Comparison of ENCODE assay signal across 28 mouse cellular contexts in the genomic region with DNA sequence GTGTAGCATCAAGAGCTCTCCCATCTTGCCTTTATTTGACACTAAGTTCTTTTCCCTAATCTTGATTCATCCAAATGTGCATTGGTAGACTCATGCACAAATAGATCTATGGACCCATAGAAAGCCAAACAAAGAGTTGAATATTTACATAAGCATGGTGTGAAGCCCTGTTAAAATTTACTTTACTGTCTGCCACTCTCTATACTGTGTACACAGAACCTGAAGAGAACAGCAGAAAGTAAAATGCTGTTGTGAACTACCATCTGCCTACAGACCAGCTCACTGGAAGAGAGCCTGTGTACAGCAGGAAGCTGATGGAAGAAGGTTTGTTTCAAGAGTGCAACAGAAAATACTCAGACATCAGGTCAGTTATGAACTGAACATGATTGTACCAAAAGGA.
DNase-seq lines count a peak whose midpoint lies in the region; ATAC-seq and TF ChIP-seq lines count a peak whose summit lies in the region.
"Had no signal": no experiment of that assay in that cellular context is flagged by ENCODE, and none has a peak within 500 bp of the region (broad histone marks: within the 10 kb centered on the region; RNA-seq: fewer than 3 reads in every experiment).

No protein-coding gene starts in this region.

- no peak overlapping the region for H3K4me3 ChIP-seq in liver, embryonic 13.5 days (replicated peaks)
- H3K4me3 ChIP-seq in liver, embryonic 15.5 days (replicated peaks), result no peak overlapping the region
- H3K4me3 ChIP-seq in liver, embryonic 11.5 days (ENCODE audit: low read depth, low read length), result no peak overlapping the region
- no peak overlapping the region for H3K4me3 ChIP-seq in lung, embryonic 14.5 days (ENCODE audit: low read depth, low read length)
- no peak overlapping the region for H3K4me3 ChIP-seq in stomach, embryonic 15.5 days (replicated peaks)
- no peak overlapping the region for H3K4me3 ChIP-seq in stomach, postnatal 0 days (ENCODE audit: low read depth, low read length)
- H3K4me3 ChIP-seq: embryonic facial prominence, embryonic 13.5 days; embryonic facial prominence, embryonic 15.5 days; erythroblast, embryonic 14.5 days; forebrain, embryonic 10.5 days; forebrain, embryonic 12.5 days had no signal

- H3K4me1 ChIP-seq in liver, embryonic 13.5 days (replicated peaks), result no peaks in the 10 kb centered on the region
- H3K4me1 ChIP-seq in liver, embryonic 15.5 days (replicated peaks), result no peaks in the 10 kb centered on the region
- no peaks in the 10 kb centered on the region for H3K4me1 ChIP-seq in liver, embryonic 11.5 days (replicated peaks; ENCODE audit: control insufficient read depth, insufficient read depth, low read length)
- H3K4me1 ChIP-seq in lung, embryonic 14.5 days (ENCODE audit: insufficient read depth), result no peaks in the 10 kb centered on the region
- H3K4me1 ChIP-seq in stomach, embryonic 15.5 days, result no peaks in the 10 kb centered on the region
- H3K4me1 ChIP-seq in stomach, postnatal 0 days (replicated peaks; ENCODE audit: control insufficient read depth, insufficient read depth), result no peaks in the 10 kb centered on the region
- H3K4me1 ChIP-seq: embryonic facial prominence, embryonic 13.5 days; embryonic facial prominence, embryonic 15.5 days; forebrain, embryonic 10.5 days; forebrain, embryonic 12.5 days had no signal

- peak; percentile 34; the same call in 1 of the 2 replicates for ATAC-seq in liver, embryonic 13.5 days (ENCODE audit: low read depth)
- ATAC-seq in liver, embryonic 15.5 days (ENCODE audit: insufficient read depth), result peak; percentile 31; the same call in 1 of the 2 replicates
- ATAC-seq in liver, embryonic 11.5 days (replicated peaks; ENCODE audit: low FRiP score), result no peak
- ATAC-seq in lung, embryonic 14.5 days (ENCODE audit: insufficient read depth), result peak; percentile 47; the same call in 1 of the 2 replicates
- ATAC-seq in stomach, embryonic 15.5 days (ENCODE audit: insufficient read depth, low FRiP score, low read depth), result peak; percentile 47; the same call in 1 of the 2 replicates
- no peak for ATAC-seq in stomach, postnatal 0 days (ENCODE audit: low FRiP score, low TSS enrichment)
- ATAC-seq: CD4-positive, CD25-positive, alpha-beta regulatory T cell, adult 4 months; forebrain, embryonic 14.5 days had no signal

- H3K36me3 ChIP-seq in liver, embryonic 13.5 days, result no peaks in the 10 kb centered on the region
- no peaks in the 10 kb centered on the region for H3K36me3 ChIP-seq in liver, embryonic 15.5 days (replicated peaks)
- H3K36me3 ChIP-seq in liver, embryonic 11.5 days (ENCODE audit: control insufficient read depth, insufficient read depth, low read length), result no peaks in the 10 kb centered on the region
- H3K36me3 ChIP-seq in lung, embryonic 14.5 days (ENCODE audit: insufficient read depth), result no peaks in the 10 kb centered on the region
- no peaks in the 10 kb centered on the region for H3K36me3 ChIP-seq in stomach, embryonic 15.5 days
- no peaks in the 10 kb centered on the region for H3K36me3 ChIP-seq in stomach, postnatal 0 days (ENCODE audit: control insufficient read depth, insufficient read depth, low read length)
- H3K36me3 ChIP-seq: embryonic facial prominence, embryonic 13.5 days; embryonic facial prominence, embryonic 15.5 days; forebrain, embryonic 10.5 days; forebrain, embryonic 12.5 days; G1E had no signal

- no peak for DNase-seq in liver, embryonic 13.5 days
- DNase-seq in liver, result no peak
- DNase-seq in liver, embryonic 11.5 days (ENCODE audit: low spot score), result no peak
- no peak for DNase-seq in lung, embryonic 14.5 days
- no peak for DNase-seq in lung, adult 18-20 months
- DNase-seq in stomach, postnatal 0 days (ENCODE audit: low spot score), result no peak
- DNase-seq: adrenal gland, adult 2 months; adrenal gland, postnatal 10 days; adrenal gland, postnatal 25 days; B cell, adult 2 months; cerebellum, adult 11 months; cerebellum, adult 18-20 months; cerebellum, adult 8-10 months; cerebellum, adult 9-11 months; cerebellum, postnatal 14 days; cerebellum, postnatal 36 days; embryo, embryonic 11 days had no signal

- no peak overlapping the region for H3K9ac ChIP-seq in liver, embryonic 13.5 days
- H3K9ac ChIP-seq in liver, embryonic 15.5 days, result no peak overlapping the region
- H3K9ac ChIP-seq in liver, embryonic 11.5 days (ENCODE audit: low read depth, low read length), result no peak overlapping the region
- no peak overlapping the region for H3K9ac ChIP-seq in lung, embryonic 14.5 days
- H3K9ac ChIP-seq in stomach, embryonic 15.5 days, result no peak overlapping the region
- no peak overlapping the region for H3K9ac ChIP-seq in stomach, postnatal 0 days (ENCODE audit: low read length)
- H3K9ac ChIP-seq: embryonic facial prominence, embryonic 13.5 days; embryonic facial prominence, embryonic 15.5 days; forebrain, embryonic 12.5 days had no signal

- H3K27ac ChIP-seq in liver, embryonic 13.5 days, result no peak overlapping the region
- no peak overlapping the region for H3K27ac ChIP-seq in liver, embryonic 15.5 days (replicated peaks)
- no peak overlapping the region for H3K27ac ChIP-seq in liver, embryonic 11.5 days (ENCODE audit: low read depth, low read length)
- H3K27ac ChIP-seq in lung, embryonic 14.5 days (ENCODE audit: low read depth), result no peak overlapping the region
- H3K27ac ChIP-seq in stomach, embryonic 15.5 days, result no peak overlapping the region
- no peak overlapping the region for H3K27ac ChIP-seq in stomach, postnatal 0 days (replicated peaks)
- H3K27ac ChIP-seq: embryonic facial prominence, embryonic 13.5 days; embryonic facial prominence, embryonic 15.5 days; forebrain, embryonic 10.5 days; forebrain, embryonic 12.5 days had no signal

- no peak for TF ChIP-seq CTCF in lung, embryonic 14.5 days (IDR thresholded peaks at IDR 0.05; ENCODE audit: low read depth)
- TF ChIP-seq CTCF in stomach, postnatal 0 days (IDR thresholded peaks at IDR 0.05; ENCODE audit: low read depth), result no peak

- no peaks in the 10 kb centered on the region for H3K27me3 ChIP-seq in liver, embryonic 13.5 days
- no peaks in the 10 kb centered on the region for H3K27me3 ChIP-seq in liver, embryonic 15.5 days
- H3K27me3 ChIP-seq in liver, embryonic 11.5 days (replicated peaks; ENCODE audit: control insufficient read depth, insufficient read depth, low read length), result no peaks in the 10 kb centered on the region
- no peaks in the 10 kb centered on the region for H3K27me3 ChIP-seq in lung, embryonic 14.5 days (ENCODE audit: insufficient read depth, low read length)
- no peaks in the 10 kb centered on the region for H3K27me3 ChIP-seq in stomach, embryonic 15.5 days (replicated peaks)
- no peaks in the 10 kb centered on the region for H3K27me3 ChIP-seq in stomach, postnatal 0 days (ENCODE audit: control insufficient read depth, insufficient read depth, low read length)
- H3K27me3 ChIP-seq: CH12.LX; embryonic facial prominence, embryonic 13.5 days; embryonic facial prominence, embryonic 15.5 days; forebrain, embryonic 12.5 days had no signal

- no peaks in the 10 kb centered on the region for H3K9me3 ChIP-seq in liver, embryonic 13.5 days (replicated peaks)
- no peaks in the 10 kb centered on the region for H3K9me3 ChIP-seq in liver, embryonic 15.5 days (replicated peaks)
- H3K9me3 ChIP-seq in liver, embryonic 11.5 days (ENCODE audit: control insufficient read depth, low read length), result no peaks in the 10 kb centered on the region
- no peaks in the 10 kb centered on the region; the same call in 1 of the 2 replicates for H3K9me3 ChIP-seq in lung, embryonic 14.5 days (ENCODE audit: low read depth, low read length)
- H3K9me3 ChIP-seq in stomach, embryonic 15.5 days, result no peaks in the 10 kb centered on the region
- no peaks in the 10 kb centered on the region for H3K9me3 ChIP-seq in stomach, postnatal 0 days (ENCODE audit: control insufficient read depth, low read length)
- H3K9me3 ChIP-seq: embryonic facial prominence, embryonic 13.5 days; embryonic facial prominence, embryonic 15.5 days; forebrain, embryonic 10.5 days; forebrain, embryonic 12.5 days; G1E had no signal

- TF ChIP-seq EP300 in stomach, postnatal 0 days (optimal IDR thresholded peaks at IDR 0.05), result no peak

- H3K4me2 ChIP-seq in liver, embryonic 13.5 days, result no peak overlapping the region
- H3K4me2 ChIP-seq in liver, embryonic 15.5 days, result no peak overlapping the region
- H3K4me2 ChIP-seq in liver, embryonic 11.5 days, result no peak overlapping the region
- no peak overlapping the region for H3K4me2 ChIP-seq in lung, embryonic 14.5 days
- H3K4me2 ChIP-seq in stomach, embryonic 15.5 days, result no peak overlapping the region
- H3K4me2 ChIP-seq in stomach, postnatal 0 days (replicated peaks; ENCODE audit: low read depth), result no peak overlapping the region
- H3K4me2 ChIP-seq: embryonic facial prominence, embryonic 13.5 days; embryonic facial prominence, embryonic 15.5 days; forebrain, embryonic 12.5 days had no signal

Comparison
In these comparisons a context has a peak if more than half of its experiments do, and no peak if none do; other contexts are left out.
1. ATAC-seq: peak in liver, embryonic 13.5 days (single experiment), liver, embryonic 15.5 days (single experiment), lung, embryonic 14.5 days (single experiment) and stomach, embryonic 15.5 days (single experiment); none in liver, embryonic 11.5 days (single experiment) and stomach, postnatal 0 days (single experiment).